In the genomic region with DNA sequence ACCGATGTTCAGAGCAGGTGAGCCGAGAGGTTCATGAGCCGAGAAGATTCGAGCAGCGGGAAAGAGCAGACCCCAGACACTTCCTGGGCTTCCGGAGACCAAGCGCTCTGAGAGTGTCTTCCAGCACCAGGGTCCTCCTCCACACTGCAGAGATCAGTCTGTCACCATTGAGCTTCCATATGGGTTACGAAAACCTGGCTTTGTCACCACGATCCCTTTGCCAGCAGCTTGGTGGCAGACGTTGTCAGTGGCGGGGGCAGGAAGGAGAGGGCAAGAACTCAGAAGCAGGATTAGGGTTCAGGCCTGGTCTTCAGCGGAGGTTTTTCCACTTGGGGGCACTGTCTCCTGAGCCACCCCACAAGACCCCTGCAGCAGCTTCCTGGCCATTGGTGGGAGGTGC, we compare ENCODE assay signal across 17 mouse cellular contexts.
DNase-seq lines count a peak whose midpoint lies in the region; ATAC-seq and TF ChIP-seq lines count a peak whose summit lies in the region.
"Had no signal": no experiment of that assay in that cellular context is flagged by ENCODE, and none has a peak within 500 bp of the region (broad histone marks: within the 10 kb centered on the region; RNA-seq: fewer than 3 reads in every experiment).

No protein-coding gene starts in this region.

- no peak for TF ChIP-seq CTCF in midbrain, postnatal 0 days (IDR thresholded peaks at IDR 0.05)

- H3K27ac ChIP-seq in forebrain, embryonic 14.5 days (ENCODE audit: low read depth, low read length), result no peak overlapping the region
- no peak overlapping the region for H3K27ac ChIP-seq in forebrain, embryonic 16.5 days (ENCODE audit: low read length)
- no peak overlapping the region for H3K27ac ChIP-seq in midbrain, postnatal 0 days (ENCODE audit: low read depth, low read length)
- no peak overlapping the region for H3K27ac ChIP-seq in midbrain, embryonic 11.5 days (ENCODE audit: low read depth, low read length)
- H3K27ac ChIP-seq: embryonic facial prominence, embryonic 15.5 days; forebrain, embryonic 12.5 days; limb, embryonic 15.5 days had no signal

- H3K9ac ChIP-seq in forebrain, embryonic 14.5 days (ENCODE audit: low read length), result no peak overlapping the region
- H3K9ac ChIP-seq in forebrain, embryonic 16.5 days (replicated peaks; ENCODE audit: low read depth, low read length), result no peak overlapping the region
- no peak overlapping the region for H3K9ac ChIP-seq in midbrain, postnatal 0 days (replicated peaks; ENCODE audit: low read length, poor library complexity, severe bottlenecking)
- no peak overlapping the region for H3K9ac ChIP-seq in midbrain, embryonic 11.5 days (ENCODE audit: low read length)
- H3K9ac ChIP-seq: embryonic facial prominence, embryonic 15.5 days; forebrain, embryonic 12.5 days; limb, embryonic 15.5 days had no signal

- no peak overlapping the region for H3K4me3 ChIP-seq in forebrain, embryonic 14.5 days (ENCODE audit: low read depth, low read length)
- no peak overlapping the region for H3K4me3 ChIP-seq in forebrain, embryonic 16.5 days (replicated peaks; ENCODE audit: low read length)
- H3K4me3 ChIP-seq in midbrain, postnatal 0 days (ENCODE audit: low read depth, low read length), result no peak overlapping the region
- no peak overlapping the region for H3K4me3 ChIP-seq in midbrain, embryonic 11.5 days (ENCODE audit: low read depth, low read length)
- H3K4me3 ChIP-seq: embryonic facial prominence, embryonic 15.5 days; forebrain, embryonic 12.5 days; limb, embryonic 15.5 days had no signal

- no peak overlapping the region for H3K4me2 ChIP-seq in forebrain, embryonic 14.5 days (ENCODE audit: low read length)
- no peak overlapping the region for H3K4me2 ChIP-seq in forebrain, embryonic 16.5 days (ENCODE audit: low read length)
- no peak overlapping the region for H3K4me2 ChIP-seq in midbrain, postnatal 0 days (ENCODE audit: low read depth, low read length, poor library complexity, severe bottlenecking)
- H3K4me2 ChIP-seq in midbrain, embryonic 11.5 days, result no peak overlapping the region
- H3K4me2 ChIP-seq: embryonic facial prominence, embryonic 15.5 days; forebrain, embryonic 12.5 days; limb, embryonic 15.5 days had no signal

- no peak for ATAC-seq in forebrain, embryonic 14.5 days
- ATAC-seq in forebrain, embryonic 16.5 days, result no peak
- ATAC-seq in midbrain, postnatal 0 days (ENCODE audit: low FRiP score), result no peak
- ATAC-seq in midbrain, embryonic 11.5 days (ENCODE audit: low FRiP score), result no peak

- no peaks in the 10 kb centered on the region for H3K4me1 ChIP-seq in forebrain, embryonic 14.5 days (ENCODE audit: control insufficient read depth, insufficient read depth, low read length)
- H3K4me1 ChIP-seq in forebrain, embryonic 16.5 days (replicated peaks; ENCODE audit: control insufficient read depth, insufficient read depth, low read length), result peaks cover 8% of the 10 kb centered on the region
- no peaks in the 10 kb centered on the region for H3K4me1 ChIP-seq in midbrain, postnatal 0 days (ENCODE audit: insufficient read depth, low read length)
- peaks cover 4% of the 10 kb centered on the region; the same call in 1 of the 2 replicates for H3K4me1 ChIP-seq in midbrain, embryonic 11.5 days (ENCODE audit: control insufficient read depth, insufficient read depth, low read length)
- H3K4me1 ChIP-seq: embryonic facial prominence, embryonic 15.5 days; limb, embryonic 15.5 days had no signal

- no peaks in the 10 kb centered on the region for H3K27me3 ChIP-seq in forebrain, embryonic 14.5 days (replicated peaks; ENCODE audit: control insufficient read depth, insufficient read depth, low read length)
- H3K27me3 ChIP-seq in forebrain, embryonic 16.5 days (replicated peaks; ENCODE audit: control insufficient read depth, insufficient read depth, low read length), result no peaks in the 10 kb centered on the region
- H3K27me3 ChIP-seq in midbrain, postnatal 0 days (ENCODE audit: insufficient read depth, low read length), result no peaks in the 10 kb centered on the region
- H3K27me3 ChIP-seq in midbrain, embryonic 11.5 days (ENCODE audit: control insufficient read depth, insufficient read depth, low read length), result no peaks in the 10 kb centered on the region
- H3K27me3 ChIP-seq: embryonic facial prominence, embryonic 15.5 days; forebrain, embryonic 12.5 days; limb, embryonic 15.5 days had no signal

- 79% methylated on average over 12 of the region's 12 CpGs for WGBS in forebrain, embryonic 14.5 days
- WGBS in forebrain, embryonic 16.5 days, result 76% methylated on average over 12 of the region's 12 CpGs
- 94% methylated on average over 12 of the region's 12 CpGs for WGBS in midbrain, postnatal 0 days
- WGBS in midbrain, embryonic 11.5 days, result 89% methylated on average over 12 of the region's 12 CpGs

- H3K36me3 ChIP-seq in forebrain, embryonic 14.5 days (ENCODE audit: control insufficient read depth, insufficient read depth, low read length), result no peaks in the 10 kb centered on the region
- no peaks in the 10 kb centered on the region for H3K36me3 ChIP-seq in forebrain, embryonic 16.5 days (ENCODE audit: control insufficient read depth, insufficient read depth)
- H3K36me3 ChIP-seq in midbrain, postnatal 0 days (ENCODE audit: insufficient read depth, low read length), result no peaks in the 10 kb centered on the region
- H3K36me3 ChIP-seq in midbrain, embryonic 11.5 days (ENCODE audit: control insufficient read depth, insufficient read depth, low read length), result no peaks in the 10 kb centered on the region
- H3K36me3 ChIP-seq: embryonic facial prominence, embryonic 15.5 days; forebrain, embryonic 12.5 days; limb, embryonic 15.5 days had no signal

- DNase-seq in forebrain, embryonic 14.5 days (ENCODE audit: low spot score), result peak; percentile 13
- DNase-seq in midbrain, postnatal 0 days (ENCODE audit: low spot score), result peak; percentile 16
- DNase-seq in midbrain, embryonic 11.5 days (ENCODE audit: low spot score, missing footprints), result no peak
- DNase-seq in cerebellum, postnatal 36 days, result peak; percentile 57 to 62
- DNase-seq in adrenal gland, postnatal 25 days, result no peak
- DNase-seq in left cerebral cortex, adult 11 months (ENCODE audit: low spot score), result no peak
- DNase-seq: adrenal gland, adult 2 months; embryo, embryonic 11 days; heart, postnatal 4 days; kidney, adult 2 months; kidney, postnatal 36 days; right cerebral cortex, postnatal 4 days; thymus, postnatal 36 days had no signal

- H3K9me3 ChIP-seq in forebrain, embryonic 14.5 days (replicated peaks; ENCODE audit: control insufficient read depth, low read length), result no peaks in the 10 kb centered on the region
- no peaks in the 10 kb centered on the region for H3K9me3 ChIP-seq in forebrain, embryonic 16.5 days (ENCODE audit: control insufficient read depth, low read length)
- no peaks in the 10 kb centered on the region for H3K9me3 ChIP-seq in midbrain, postnatal 0 days (ENCODE audit: low read length)
- no peaks in the 10 kb centered on the region for H3K9me3 ChIP-seq in midbrain, embryonic 11.5 days (ENCODE audit: control insufficient read depth, low read length)
- H3K9me3 ChIP-seq: embryonic facial prominence, embryonic 15.5 days; forebrain, embryonic 12.5 days; limb, embryonic 15.5 days had no signal

Comparison
In these comparisons a context has a peak if more than half of its experiments do, and no peak if none do; other contexts are left out.
1. DNase-seq: peak in forebrain, embryonic 14.5 days (single experiment), midbrain, postnatal 0 days (single experiment) and cerebellum, postnatal 36 days (2 of 2); none in midbrain, embryonic 11.5 days (single experiment), adrenal gland, postnatal 25 days (single experiment) and left cerebral cortex, adult 11 months (single experiment).